Mouse (Mus musculus): ENCODE measurements at regions not wholly inside any gene's neighbourhood (a gene's known extent, or its start where the extent isn't known, plus 50 kb on each side); places are given as distances from the start of the nearest gene placed in this dataset.

GRCm38 (mm10) chrX:129390920-129391319, 358.6 kb upstream of the Diaph2 start:
- Histone ChIP-seq H3K9ac (ENCODE audit: low read depth, low read length, severe bottlenecking) (no peak overlapping the region), H3K36me3 (ENCODE audit: control insufficient read depth, insufficient read depth, low read length) (no peaks in the 10 kb centered on the region), H3K4me2 (replicated peaks; ENCODE audit: low read depth, low read length, severe bottlenecking) (no peak overlapping the region), H3K4me1 (ENCODE audit: control insufficient read depth, insufficient read depth, low read length) (no peaks in the 10 kb centered on the region), H3K27me3 (ENCODE audit: control insufficient read depth, insufficient read depth, low read length) (no peaks in the 10 kb centered on the region), H3K27ac (replicated peaks; ENCODE audit: low read depth, low read length) (no peak overlapping the region), H3K9me3 (ENCODE audit: control insufficient read depth, low read length) (no peaks in the 10 kb centered on the region), H3K4me3 (replicated peaks; ENCODE audit: low read length) (no peak overlapping the region)
- TF ChIP-seq POLR2A (IDR thresholded peaks at IDR 0.05; ENCODE audit: borderline replicate concordance, extremely low read depth, insufficient read depth, insufficient read length), result no peak
- DNase-seq (ENCODE audit: low spot score) (no peak), ATAC-seq (ENCODE audit: low FRiP score, low read depth) (no peak)
- 69% methylated on average over 1 of the region's 1 CpGs for WGBS

GRCm38 (mm10) chrX:129407778-129408177, 341.8 kb upstream of the Diaph2 start:
- Histone ChIP-seq H3K9ac (ENCODE audit: low read depth, low read length, severe bottlenecking) (no peak overlapping the region), H3K4me1 (ENCODE audit: control insufficient read depth, insufficient read depth, low read length) (no peaks in the 10 kb centered on the region), H3K4me3 (replicated peaks; ENCODE audit: low read length) (no peak overlapping the region), H3K27ac (replicated peaks; ENCODE audit: low read depth, low read length) (no peak overlapping the region), H3K36me3 (ENCODE audit: control insufficient read depth, insufficient read depth, low read length) (no peaks in the 10 kb centered on the region), H3K4me2 (replicated peaks; ENCODE audit: low read depth, low read length, severe bottlenecking) (no peak overlapping the region), H3K27me3 (ENCODE audit: control insufficient read depth, insufficient read depth, low read length) (no peaks in the 10 kb centered on the region), H3K9me3 (ENCODE audit: control insufficient read depth, low read length) (no peaks in the 10 kb centered on the region)
- DNase-seq (ENCODE audit: low spot score) (no peak), ATAC-seq (ENCODE audit: low FRiP score, low read depth) (no peak)
- 83% methylated on average over 1 of the region's 1 CpGs for WGBS
- TF ChIP-seq POLR2A (IDR thresholded peaks at IDR 0.05; ENCODE audit: borderline replicate concordance, extremely low read depth, insufficient read depth, insufficient read length), result no peak

DNA sequence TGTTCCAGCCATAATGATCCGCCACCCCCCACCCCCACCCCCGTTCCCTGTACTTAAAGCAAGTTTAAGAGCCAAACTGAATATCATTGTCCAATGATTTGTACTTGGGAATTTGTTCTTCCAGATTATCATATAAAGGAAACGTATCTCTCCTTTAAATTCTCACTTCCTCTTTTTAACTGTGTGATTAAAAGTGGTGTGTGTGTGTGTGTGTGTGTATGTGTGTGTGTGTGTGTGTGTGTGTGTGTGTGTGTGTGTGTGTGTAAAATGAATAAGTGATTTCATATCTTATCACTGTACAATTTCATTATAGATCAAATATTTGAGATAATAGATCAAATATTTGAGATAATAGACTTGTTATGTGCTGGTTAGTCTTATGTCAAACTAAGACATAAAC, 339.5 kb upstream of the Diaph2 start:
- H3K9ac ChIP-seq (ENCODE audit: low read depth, low read length, severe bottlenecking), result no peak overlapping the region
- no peaks in the 10 kb centered on the region for H3K27me3 ChIP-seq (ENCODE audit: control insufficient read depth, insufficient read depth, low read length)
- no peak overlapping the region for H3K27ac ChIP-seq (replicated peaks; ENCODE audit: low read depth, low read length)
- no peak for TF ChIP-seq POLR2A (IDR thresholded peaks at IDR 0.05; ENCODE audit: borderline replicate concordance, extremely low read depth, insufficient read depth, insufficient read length)
- H3K36me3 ChIP-seq (ENCODE audit: control insufficient read depth, insufficient read depth, low read length), result no peaks in the 10 kb centered on the region
- H3K4me1 ChIP-seq (ENCODE audit: control insufficient read depth, insufficient read depth, low read length), result no peaks in the 10 kb centered on the region
- WGBS, result 69% methylated on average over 3 of the region's 3 CpGs
- H3K9me3 ChIP-seq (ENCODE audit: control insufficient read depth, low read length), result no peaks in the 10 kb centered on the region
- DNase-seq (ENCODE audit: low spot score) (no peak), ATAC-seq (ENCODE audit: low FRiP score, low read depth) (no peak)
- no peak overlapping the region for H3K4me2 ChIP-seq (replicated peaks; ENCODE audit: low read depth, low read length, severe bottlenecking)
- H3K4me3 ChIP-seq (replicated peaks; ENCODE audit: low read length), result no peak overlapping the region

GRCm38 (mm10) chrX:129412939-129413627, 336.5 kb upstream of the Diaph2 start:
- no peak overlapping the region for H3K9ac ChIP-seq (ENCODE audit: low read depth, low read length, severe bottlenecking)
- H3K27me3 ChIP-seq (ENCODE audit: control insufficient read depth, insufficient read depth, low read length), result no peaks in the 10 kb centered on the region
- H3K36me3 ChIP-seq (ENCODE audit: control insufficient read depth, insufficient read depth, low read length), result no peaks in the 10 kb centered on the region
- DNase-seq (ENCODE audit: low spot score) (no peak), ATAC-seq (ENCODE audit: low FRiP score, low read depth) (no peak)
- H3K4me2 ChIP-seq (replicated peaks; ENCODE audit: low read depth, low read length, severe bottlenecking), result no peak overlapping the region
- H3K9me3 ChIP-seq (ENCODE audit: control insufficient read depth, low read length), result no peaks in the 10 kb centered on the region
- H3K27ac ChIP-seq (replicated peaks; ENCODE audit: low read depth, low read length), result no peak overlapping the region
- WGBS, result 70% methylated on average over 3 of the region's 3 CpGs
- TF ChIP-seq POLR2A (IDR thresholded peaks at IDR 0.05; ENCODE audit: borderline replicate concordance, extremely low read depth, insufficient read depth, insufficient read length), result no peak
- H3K4me3 ChIP-seq (replicated peaks; ENCODE audit: low read length), result no peak overlapping the region
- H3K4me1 ChIP-seq (ENCODE audit: control insufficient read depth, insufficient read depth, low read length), result no peaks in the 10 kb centered on the region

DNA sequence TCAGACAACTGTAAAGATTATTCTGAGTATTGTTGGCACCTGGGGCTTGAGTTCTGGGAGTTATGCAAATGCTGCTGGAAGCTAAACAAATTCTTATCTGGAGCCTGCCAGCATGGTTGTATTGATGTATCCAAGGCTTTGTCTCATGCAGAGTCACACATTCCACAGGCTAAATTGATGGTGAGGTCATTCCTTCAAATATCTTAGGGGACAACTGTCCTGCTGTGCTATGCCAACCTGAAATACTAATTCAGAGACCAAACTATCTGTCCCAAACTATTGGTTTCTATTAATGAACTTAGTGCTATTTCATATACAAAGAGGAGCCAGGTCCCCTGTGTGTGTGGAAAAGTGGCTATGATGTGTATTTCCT, 335.9 kb upstream of the Diaph2 start:
- Histone ChIP-seq H3K27ac (replicated peaks; ENCODE audit: low read depth, low read length) (no peak overlapping the region), H3K9ac (ENCODE audit: low read depth, low read length, severe bottlenecking) (no peak overlapping the region), H3K27me3 (ENCODE audit: control insufficient read depth, insufficient read depth, low read length) (no peaks in the 10 kb centered on the region), H3K4me1 (ENCODE audit: control insufficient read depth, insufficient read depth, low read length) (no peaks in the 10 kb centered on the region), H3K9me3 (ENCODE audit: control insufficient read depth, low read length) (no peaks in the 10 kb centered on the region), H3K36me3 (ENCODE audit: control insufficient read depth, insufficient read depth, low read length) (no peaks in the 10 kb centered on the region), H3K4me3 (replicated peaks; ENCODE audit: low read length) (no peak overlapping the region), H3K4me2 (replicated peaks; ENCODE audit: low read depth, low read length, severe bottlenecking) (no peak overlapping the region)
- ATAC-seq (ENCODE audit: low FRiP score, low read depth) (no peak), DNase-seq (ENCODE audit: low spot score) (no peak)
- no peak for TF ChIP-seq POLR2A (IDR thresholded peaks at IDR 0.05; ENCODE audit: borderline replicate concordance, extremely low read depth, insufficient read depth, insufficient read length)

GRCm38 (mm10) chrX:129415326-129415725, 334.2 kb upstream of the Diaph2 start:
- DNase-seq (ENCODE audit: low spot score), result no peak
- H3K27ac ChIP-seq (replicated peaks; ENCODE audit: low read depth, low read length), result no peak overlapping the region
- TF ChIP-seq POLR2A (IDR thresholded peaks at IDR 0.05; ENCODE audit: borderline replicate concordance, extremely low read depth, insufficient read depth, insufficient read length), result no peak
- 60% methylated on average over 4 of the region's 4 CpGs for WGBS
- H3K4me1 ChIP-seq (ENCODE audit: control insufficient read depth, insufficient read depth, low read length), result no peaks in the 10 kb centered on the region
- no peaks in the 10 kb centered on the region for H3K27me3 ChIP-seq (ENCODE audit: control insufficient read depth, insufficient read depth, low read length)
- H3K9me3 ChIP-seq (ENCODE audit: control insufficient read depth, low read length), result no peaks in the 10 kb centered on the region
- no peak overlapping the region for H3K4me3 ChIP-seq (replicated peaks; ENCODE audit: low read length)
- no peak overlapping the region for H3K9ac ChIP-seq (ENCODE audit: low read depth, low read length, severe bottlenecking)
- H3K36me3 ChIP-seq (ENCODE audit: control insufficient read depth, insufficient read depth, low read length), result no peaks in the 10 kb centered on the region
- ATAC-seq (ENCODE audit: low FRiP score, low read depth), result no peak
- H3K4me2 ChIP-seq (replicated peaks; ENCODE audit: low read depth, low read length, severe bottlenecking), result no peak overlapping the region

Data from limb, embryonic 14.5 days (tissue).